ENCODE assay signal across 27 mouse cellular contexts in the genomic region with DNA sequence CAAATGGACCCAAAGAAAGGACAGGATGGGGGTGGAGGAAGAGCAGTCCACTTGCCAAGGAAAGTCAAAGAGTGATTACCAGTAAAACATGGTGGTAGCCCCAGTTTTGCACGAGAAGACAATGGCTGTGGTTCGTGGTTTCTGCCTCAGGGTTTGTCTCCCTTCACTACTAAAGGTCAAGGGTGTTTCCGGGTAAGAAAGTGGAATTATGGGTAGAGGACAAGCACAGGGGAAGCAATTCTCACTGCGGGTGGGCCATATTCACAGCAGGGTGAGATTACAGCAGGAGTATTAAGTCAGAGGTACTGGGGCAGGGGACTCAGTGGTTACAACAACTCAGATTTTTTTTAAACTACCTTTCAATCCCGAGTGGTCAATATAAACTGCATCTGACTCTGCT. TPM values are rescaled to one million over a fixed set of nuclear protein-coding genes. Genes with fewer than 3 reads are reported as not detected.
A peak's percentile ranks its signal among the peaks of the same experiment; 100 is the strongest.
DNase-seq lines count a peak whose midpoint lies in the region; ATAC-seq and TF ChIP-seq lines count a peak whose summit lies in the region.
"Had no signal": no experiment of that assay in that cellular context is flagged by ENCODE, and none has a peak within 500 bp of the region (broad histone marks: within the 10 kb centered on the region; RNA-seq: fewer than 3 reads in every experiment).

No protein-coding gene starts in this region.

- 24% methylated on average over 5 of the region's 5 CpGs for WGBS in spleen, adult 2 months

- H3K4me1 ChIP-seq in spleen, adult 2 months (ENCODE audit: control insufficient read depth, insufficient read depth, insufficient read length): peaks cover 19% of the 10 kb centered on the region
- H3K4me1 ChIP-seq: embryonic facial prominence, embryonic 13.5 days; heart, embryonic 12.5 days; hindbrain, embryonic 13.5 days; neural tube, embryonic 12.5 days had no signal

- TF ChIP-seq POLR2A in spleen, adult 2 months (IDR thresholded peaks at IDR 0.05; ENCODE audit: low read depth, low read length): no peak

- ATAC-seq in activated CD4-positive, CD25-positive, alpha-beta regulatory T cell, adult 4 months: peak; percentile 16
- ATAC-seq in megakaryocyte, adult 5-6 weeks (ENCODE audit: poor library complexity, severe bottlenecking): peak; percentile 39
- ATAC-seq: forebrain, postnatal 0 days; midbrain, embryonic 16.5 days had no signal

- no peaks in the 10 kb centered on the region for H3K27me3 ChIP-seq in spleen, adult 2 months (ENCODE audit: control insufficient read depth, insufficient read depth, low read length)
- H3K27me3 ChIP-seq: embryonic facial prominence, embryonic 13.5 days; heart, embryonic 12.5 days; hindbrain, embryonic 13.5 days; neural tube, embryonic 12.5 days had no signal

- DNase-seq in spleen, adult 2 months (ENCODE audit: low read depth in 1 of 2, low spot score in 2 of 2): no peak
- DNase-seq in spleen, postnatal 14 days (ENCODE audit: low spot score in 2 of 2): no peak
- no peak for DNase-seq in gastrocnemius, adult 8-10 months (ENCODE audit: low spot score in 2 of 2)
- no peak for DNase-seq in right cerebral cortex, postnatal 36 days (ENCODE audit: low spot score in 2 of 2)
- no peak for DNase-seq in kidney, postnatal 4 days
- DNase-seq: cerebellum, adult 9-11 months; forebrain, postnatal 0 days; gastrocnemius, postnatal 14 days; heart, adult 18-20 months; heart, postnatal 4 days; layer of hippocampus, adult 9-11 months; liver; lung, adult 2 months; lung, postnatal 10 days; thymus, adult 2 months; thymus, postnatal 36 days had no signal

- H3K27ac ChIP-seq in spleen, adult 2 months (ENCODE audit: insufficient read depth, low read length): peak overlapping the region; percentile 36
- H3K27ac ChIP-seq: embryonic facial prominence, embryonic 13.5 days; hindbrain, embryonic 13.5 days; liver, embryonic 14.5 days; macrophage; neural tube, embryonic 12.5 days had no signal

- no peak overlapping the region for H3K4me3 ChIP-seq in spleen, adult 2 months (ENCODE audit: extremely low read depth, insufficient read depth, insufficient read length)
- H3K4me3 ChIP-seq: embryonic facial prominence, embryonic 13.5 days; heart, embryonic 12.5 days; hindbrain, embryonic 13.5 days; myocyte; neural tube, embryonic 12.5 days had no signal

- no peaks in the 10 kb centered on the region for H3K36me3 ChIP-seq in spleen, adult 2 months (ENCODE audit: control insufficient read depth, insufficient read depth, low read length)
- H3K36me3 ChIP-seq: embryonic facial prominence, embryonic 13.5 days; G1E; heart, embryonic 12.5 days; hindbrain, embryonic 13.5 days; neural tube, embryonic 12.5 days had no signal

- TF ChIP-seq CTCF in spleen, adult 2 months (IDR thresholded peaks at IDR 0.05; ENCODE audit: extremely low read depth, insufficient read depth, insufficient read length, insufficient replicate concordance): no peak

RNA-seq across cellular contexts. Expression of a gene that starts 50.0 kb away (rescaled TPM):
- polyA plus RNA-seq in spleen, adult 2 months (2012; rRNA removed): 16.6 and 21.5 TPM in 2 replicates
- polyA plus RNA-seq in activated CD4-positive, CD25-positive, alpha-beta regulatory T cell, adult 4 months (2017; shearing (Covaris generic)): 10 to 100 TPM; 28.6 to 30.5 TPM
- total RNA-seq in megakaryocyte, adult 5-6 weeks (2015): 33.3 and 44.9 TPM in 2 replicates
- 31.2 and 32.7 TPM in 2 replicates for total RNA-seq in megakaryocyte, adult 5-6 weeks (2017)
- total RNA-seq in gastrocnemius, adult 8-10 months (2022): 1 to 10 TPM in 2 of 4 experiments, under 1 TPM in 2; 0.61 to 1.1 (median 0.93) TPM

Comparison
In these comparisons a context has a peak if more than half of its experiments do, and no peak if none do; other contexts are left out.
1. RNA of a gene that starts 50.0 kb away (total RNA-seq): 31.2 to 44.9 TPM in megakaryocyte, adult 5-6 weeks; 0.61 to 1.1 TPM in gastrocnemius, adult 8-10 months; every median in the first group is over 10 times any median in the second.